Mouse (Mus musculus) adipose tissue, adult 10 weeks (tissue): ENCODE data around the gene Gstt4. TPM values are rescaled to one million over a fixed set of nuclear protein-coding genes. Genes with fewer than 3 reads are reported as not detected.

Experiments used
- polyA plus RNA-seq: library from polyadenylated mRNA; stranded (reverse); fragments of 350-450 nt; fragmentation: Illumina TruSeq; extraction: RNeasy Lipid Tissue Mini Kit (QIAGEN cat#74804); gene quantifications from one replicate; pipeline ENCODE4 v1.2.3, GENCODE M21; 2014; ENCODE audit warnings: low read depth, low replicate concordance

The Gstt4 gene
- 10.3 TPM for polyA plus RNA-seq

GRCm38 (mm10) chr10:75822443-75822842 is at the start of gene Gstt4:
TSS of gene Gstt4 (minus strand) at chr10:75822543.

GRCm38 (mm10) chr10:75859786-75860470 is 37.6 kb upstream of the Gstt4 start, which contains the start of gene Mif:
TSS of gene Mif (minus strand) at chr10:75860240.

GRCm38 (mm10) chr10:75837248-75837759 is 15.0 kb upstream of the Gstt4 start, which contains the start of gene Gstt2:
TSS of gene Gstt2 (minus strand) at chr10:75837424.

DNA sequence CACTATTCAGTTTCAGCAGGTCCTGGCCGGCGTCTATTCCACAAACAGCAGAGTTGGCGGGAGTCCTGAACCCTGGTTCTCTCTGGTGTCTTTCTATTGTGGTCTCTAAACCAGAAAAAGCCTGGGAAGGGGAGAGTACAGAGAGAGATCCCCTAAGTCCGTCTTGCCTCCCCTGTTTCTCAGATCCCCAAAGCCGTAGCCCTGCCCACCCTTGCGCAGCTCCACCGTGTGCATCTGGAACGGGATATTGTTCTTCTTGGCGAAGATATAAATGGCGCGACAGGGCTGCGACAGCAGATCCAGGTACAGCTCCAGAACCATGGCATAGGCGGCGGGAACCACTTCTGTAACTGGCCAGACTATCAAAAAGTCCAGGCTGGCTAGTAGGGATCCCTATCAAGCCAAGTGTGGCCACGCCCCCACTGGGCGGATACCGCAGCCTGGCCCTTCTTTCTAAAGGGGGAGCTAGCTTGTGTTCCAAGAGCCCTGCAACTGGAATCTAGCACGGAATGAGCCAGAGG is 24.1 kb downstream of the Gstt4 start, which contains the start of gene Gstt1:
Gene Gstt1, minus strand, starts transcription at position 409 of the 521 bp plus-strand sequence.

GRCm38 (mm10) chr10:75780769-75781578 is 41.4 kb downstream of the Gstt4 start, which contains the start of the genes Gm20441 and Gstt3:
TSS of gene Gm20441 (minus strand) at chr10:75780954.
TSS of gene Gstt3 (minus strand) at chr10:75781414.

DNA sequence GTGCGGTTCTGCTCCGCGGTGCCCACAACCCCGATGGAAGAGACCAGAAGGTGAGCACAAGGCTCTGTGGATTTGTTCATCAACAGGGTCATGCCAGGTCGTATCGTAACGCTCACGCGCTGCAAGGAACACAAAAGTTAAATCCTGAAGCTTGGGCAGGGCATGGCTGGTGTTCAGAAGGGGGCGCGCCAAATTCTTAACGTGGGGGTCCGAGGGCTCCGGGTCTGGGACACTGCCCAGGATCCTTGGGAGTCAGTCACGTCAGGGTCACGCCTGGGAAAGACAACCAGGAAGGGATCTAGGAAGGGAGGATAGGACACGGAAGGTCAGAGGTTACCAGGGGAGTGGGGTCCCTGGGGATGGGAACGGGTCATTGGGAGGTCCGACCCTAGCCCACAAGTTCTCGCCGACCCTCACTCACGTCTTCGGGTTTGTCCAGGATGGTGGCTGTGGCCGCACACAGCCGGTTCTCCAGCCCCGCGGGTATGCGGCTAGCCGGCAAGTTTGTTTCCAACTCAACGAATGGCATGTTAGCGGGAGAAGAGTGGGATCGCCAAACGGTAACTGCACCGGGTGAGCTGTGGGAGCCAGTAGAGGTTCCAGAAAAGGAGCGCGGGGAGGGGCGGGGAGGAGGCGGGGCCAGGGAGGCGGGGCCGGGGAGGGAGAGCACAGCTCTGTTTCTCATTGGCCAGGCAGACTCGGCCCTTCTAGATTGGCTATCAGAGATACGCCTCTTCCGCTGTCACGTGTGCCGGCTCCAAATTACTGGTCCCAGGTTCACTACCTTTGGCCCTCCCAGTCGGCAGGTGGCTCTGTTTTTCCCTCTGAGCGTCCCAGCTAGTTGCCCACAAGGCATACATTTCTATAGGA is 49.3 kb downstream of the Gstt4 start, which contains the start of gene Ddt:
Gene Ddt, minus strand, starts transcription at position 620 of the 870 bp plus-strand sequence.

Other genes with a start within 250 kb of the Gstt4 start
- 12.0 TPM for gene Ggt5, start 233.2 kb downstream of the Gstt4 start, polyA plus RNA-seq
- 14.8 TPM for gene Susd2, start 178.5 kb downstream of the Gstt4 start, polyA plus RNA-seq
- gene Cabin1, start 58.2 kb downstream of the Gstt4 start, polyA plus RNA-seq, result 23.1 TPM
- gene Ddt, start 49.1 kb downstream of the Gstt4 start, polyA plus RNA-seq, result 109 TPM
- gene Gm20441, start 41.6 kb downstream of the Gstt4 start, polyA plus RNA-seq, result not detected
- 112 TPM for gene Gstt3, start 41.1 kb downstream of the Gstt4 start, polyA plus RNA-seq
- gene Gstt1, start 24.0 kb downstream of the Gstt4 start, polyA plus RNA-seq, result 99.2 TPM
- gene Gstt2, start 14.9 kb upstream of the Gstt4 start, polyA plus RNA-seq, result 66.6 TPM
- gene Mif, start 37.7 kb upstream of the Gstt4 start, polyA plus RNA-seq, result 195 TPM
- gene Derl3, start 70.9 kb upstream of the Gstt4 start, polyA plus RNA-seq, result 86.2 TPM
- gene Smarcb1, start 99.1 kb upstream of the Gstt4 start, polyA plus RNA-seq, result 52.3 TPM
- 104 TPM for gene Chchd10, start 110.6 kb upstream of the Gstt4 start, polyA plus RNA-seq
- gene Mmp11, start 114.0 kb upstream of the Gstt4 start, polyA plus RNA-seq, result 9.3 TPM
- 3.2 TPM for gene Gm867, start 118.1 kb upstream of the Gstt4 start, polyA plus RNA-seq
- 0.93 TPM for gene Vpreb3, start 120.5 kb upstream of the Gstt4 start, polyA plus RNA-seq
- gene Gm5134, start 132.0 kb upstream of the Gstt4 start, polyA plus RNA-seq, result 0.34 TPM
- gene Zfp280b, start 210.1 kb upstream of the Gstt4 start, polyA plus RNA-seq, result 5.1 TPM